Mouse (Mus musculus) mature B cell (primary cell): ENCODE measurements around the gene Abr.

Experiments
- in situ Hi-C: fragments of 300-500 bp; cut with MboI; formaldehyde crosslinking; loops from 2 replicates; pipeline ENCODE4 v1.14.3; 2019

Abr gene

GRCm38 (mm10) chr11:76622152-76622565, at the start of gene Abr:
TSS of gene Abr (minus strand) at chr11:76622314.
- in situ Hi-C loops = no loop called here

GRCm38 (mm10) chr11:76667807-76668206, 45.7 kb upstream of the Abr start:
- in situ Hi-C loops = no loop called here

GRCm38 (mm10) chr11:76666002-76666649, 44.0 kb upstream of the Abr start:
- in situ Hi-C loops = no loop called here

- in situ Hi-C loops = no loop called here
Measured at GRCm38 (mm10) chr11:76661790-76662468, 39.8 kb upstream of the Abr start.

- in situ Hi-C loops = no loop called here
Measured at GRCm38 (mm10) chr11:76659138-76659930, 37.2 kb upstream of the Abr start.

- in situ Hi-C loops = no loop called here
Measured at GRCm38 (mm10) chr11:76657450-76657970, 35.4 kb upstream of the Abr start.

- in situ Hi-C loops = no loop called here
Measured at GRCm38 (mm10) chr11:76655106-76655505, 33.0 kb upstream of the Abr start.

- in situ Hi-C loops = no loop called here
Measured at GRCm38 (mm10) chr11:76652838-76653334, 30.8 kb upstream of the Abr start.

- in situ Hi-C loops = no loop called here
Measured at GRCm38 (mm10) chr11:76650862-76651560, 28.9 kb upstream of the Abr start.

- in situ Hi-C loops = loop anchor here (10.0 kb wide), 1 partner anchor 103 kb away; no protein-coding TSS in a partner anchor
Measured at GRCm38 (mm10) chr11:76647500-76647899, 25.4 kb upstream of the Abr start.

GRCm38 (mm10) chr11:76647062-76647461, 24.9 kb upstream of the Abr start:
- in situ Hi-C loops = loop anchor here (10.0 kb wide), 1 partner anchor 102 kb away; no protein-coding TSS in a partner anchor

GRCm38 (mm10) chr11:76645955-76646354, 23.8 kb upstream of the Abr start:
- in situ Hi-C loops = loop anchor here (10.0 kb wide), 1 partner anchor 101 kb away; no protein-coding TSS in a partner anchor

- in situ Hi-C loops = loop anchor here (10.0 kb wide), 1 partner anchor 100 kb away; no protein-coding TSS in a partner anchor
Measured at GRCm38 (mm10) chr11:76645036-76645435, 22.9 kb upstream of the Abr start.

GRCm38 (mm10) chr11:76644257-76644656, 22.1 kb upstream of the Abr start:
- in situ Hi-C loops = loop anchor here (10.0 kb wide), 1 partner anchor 99 kb away; no protein-coding TSS in a partner anchor

GRCm38 (mm10) chr11:76640231-76640630, 18.1 kb upstream of the Abr start:
- in situ Hi-C loops = loop anchor here (10.0 kb wide), 1 partner anchor 95 kb away; no protein-coding TSS in a partner anchor

- in situ Hi-C loops = no loop called here
Measured at GRCm38 (mm10) chr11:76639269-76639985, 17.3 kb upstream of the Abr start.

GRCm38 (mm10) chr11:76630487-76630886, 8.4 kb upstream of the Abr start:
- in situ Hi-C loops = no loop called here

- in situ Hi-C loops = no loop called here
Measured at GRCm38 (mm10) chr11:76630023-76630422, 7.9 kb upstream of the Abr start.

GRCm38 (mm10) chr11:76628613-76629012, 6.5 kb upstream of the Abr start:
- in situ Hi-C loops = no loop called here

- in situ Hi-C loops = no loop called here
Measured at GRCm38 (mm10) chr11:76624881-76625280, 2.8 kb upstream of the Abr start.
